Mouse (Mus musculus): ENCODE measurements around the gene Gpr45.
A peak's percentile ranks its signal among the peaks of the same experiment; 100 is the strongest.
"Not testable (repeated sequence)": the region's sequence is repeated elsewhere in the genome, so short reads cannot be mapped to it uniquely, and the experiment has no call there.

Gene Gpr45

GRCm38 (mm10) chr1:42952734-42953481 is at the start of gene Gpr45:
Gene Gpr45 (plus strand): TSS chr1:42952872.
- peak in 1 of 2 experiments; percentile 2 for DNase-seq

- DNase-seq = no peak
Observed at GRCm38 (mm10) chr1:42905148-42905547, 47.5 kb upstream of the Gpr45 start.

- no peak for DNase-seq
Observed at GRCm38 (mm10) chr1:42906696-42907095, 46.0 kb upstream of the Gpr45 start.

- no peak for DNase-seq
Observed at GRCm38 (mm10) chr1:42907153-42907552, 45.5 kb upstream of the Gpr45 start.

GRCm38 (mm10) chr1:42915062-42915461 is 37.6 kb upstream of the Gpr45 start:
- no peak for DNase-seq

GRCm38 (mm10) chr1:42916719-42917118 is 36.0 kb upstream of the Gpr45 start:
- DNase-seq = no peak

- no peak for DNase-seq
Observed at GRCm38 (mm10) chr1:42917908-42918307, 34.8 kb upstream of the Gpr45 start.

- DNase-seq = no peak
Observed at GRCm38 (mm10) chr1:42923924-42924323, 28.7 kb upstream of the Gpr45 start.

GRCm38 (mm10) chr1:42933613-42934012 is 19.1 kb upstream of the Gpr45 start:
- DNase-seq = peak; percentile 52 to 55

- DNase-seq = no peak
Observed at GRCm38 (mm10) chr1:42948486-42948885, 4.2 kb upstream of the Gpr45 start.

- DNase-seq = no peak
Observed at GRCm38 (mm10) chr1:42953482-42953822, 780 bp downstream of the Gpr45 start.

GRCm38 (mm10) chr1:42956828-42957227 is 4.2 kb downstream of the Gpr45 start:
- DNase-seq = no peak

- no peak for DNase-seq
Observed at GRCm38 (mm10) chr1:42983082-42983771, 30.6 kb downstream of the Gpr45 start.

- DNase-seq = no peak
Observed at GRCm38 (mm10) chr1:42984119-42984518, 31.4 kb downstream of the Gpr45 start.

GRCm38 (mm10) chr1:42988996-42989395 is 36.3 kb downstream of the Gpr45 start:
- no peak for DNase-seq

GRCm38 (mm10) chr1:43006051-43006514 is 53.4 kb downstream of the Gpr45 start:
- no peak for DNase-seq

GRCm38 (mm10) chr1:43006524-43006923 is 53.9 kb downstream of the Gpr45 start:
- DNase-seq = no peak

- DNase-seq = no peak
Observed at GRCm38 (mm10) chr1:43010461-43010860, 57.8 kb downstream of the Gpr45 start.

GRCm38 (mm10) chr1:43015153-43015685 is 62.5 kb downstream of the Gpr45 start:
- DNase-seq = not testable (repeated sequence)

GRCm38 (mm10) chr1:43036014-43036413 is 83.3 kb downstream of the Gpr45 start:
- DNase-seq = no peak

GRCm38 (mm10) chr1:43042271-43042670 is 89.6 kb downstream of the Gpr45 start:
- no peak for DNase-seq

- DNase-seq = no peak
Observed at GRCm38 (mm10) chr1:43045204-43045982, 92.7 kb downstream of the Gpr45 start.

- DNase-seq = no peak
Observed at GRCm38 (mm10) chr1:43046990-43047389, 94.3 kb downstream of the Gpr45 start.

Data from lung, adult 18-20 months (tissue).